Mouse (Mus musculus) left cerebral cortex, adult 2 months (tissue): ENCODE data around the gene Eml3. TPM values are rescaled to one million over a fixed set of nuclear protein-coding genes. Genes with fewer than 3 reads are reported as not detected.

ENCODE experiments used
- DNase-seq, 2 experiments: peaks; one replicate each; pipeline ENCODE4 v3.0.0; 2021 to 2022; ENCODE audit warnings: low spot score in 2 of 2, mixed read lengths in 1 of 2; ENCODE audit errors: extremely low spot score in 1 of 2
- H3K27ac ChIP-seq: fragments of 200-600 bp; 2 replicates; pipeline ENCODE4 v1.8.1; 2022
- H3K4me3 ChIP-seq: fragments of 200-600 bp; 2 replicates; pipeline ENCODE4 v1.8.1; 2022
- CTCF ChIP-seq: fragments of 200-600 bp; IDR thresholded peaks from 2 replicates; pipeline ENCODE4 v1.8.1; 2022; ENCODE audit warnings: antibody characterized with exemption, mild to moderate bottlenecking, moderate library complexity
- intact Hi-C: fragments of 180-260 bp; cut with DNase I; formaldehyde crosslinking; loops from one replicate; pipeline ENCODE4 v1.15.1; 2025
- total RNA-seq, 2 experiments: library from RNA; stranded (reverse); gene quantifications; 2 replicates each; pipeline ENCODE4 v1.2.3; 2021

The Eml3 gene
- total RNA-seq, 2 experiments from 2014 or later = 11.0 to 13.7 TPM

GRCm38 (mm10) chr19:8920073-8920736 is 9.1 kb upstream of the Eml3 start, which contains the start of gene B3gat3:
Gene B3gat3, plus strand, starts transcription at chr19:8920374.
- intact Hi-C loops = no loop called here
- Histone ChIP-seq H3K27ac (peak within 1 kb of the TSS; percentile 90), H3K4me3 (peak within 1 kb of the TSS; percentile 59)
- TF ChIP-seq CTCF = no peak
- peak; percentile 92 to 94 for DNase-seq

- Histone ChIP-seq H3K27ac (peak overlapping the region; percentile 90), H3K4me3 (peak overlapping the region; percentile 59)
- TF ChIP-seq CTCF = no peak
- intact Hi-C loops = no loop called here
- DNase-seq = no peak
Observed at GRCm38 (mm10) chr19:8920836-8921291, 8.5 kb upstream of the Eml3 start.

GRCm38 (mm10) chr19:8921741-8922140 is 7.6 kb upstream of the Eml3 start:
- Histone ChIP-seq H3K4me3 (no peak overlapping the region), H3K27ac (no peak overlapping the region)
- DNase-seq = no peak
- no peak for TF ChIP-seq CTCF
- intact Hi-C loops = no loop called here

GRCm38 (mm10) chr19:8926766-8927165 is 2.6 kb upstream of the Eml3 start:
- Histone ChIP-seq H3K4me3 (no peak overlapping the region), H3K27ac (peak overlapping the region; percentile 7; the same call in 1 of the 2 replicates)
- DNase-seq = no peak
- TF ChIP-seq CTCF = no peak
- intact Hi-C loops = no loop called here

GRCm38 (mm10) chr19:8927891-8928525 is 1.3 kb upstream of the Eml3 start:
- H3K4me3 ChIP-seq = no peak overlapping the region
- no peak for DNase-seq
- intact Hi-C loops = no loop called here
- no peak for TF ChIP-seq CTCF
- peak overlapping the region; percentile 73 for H3K27ac ChIP-seq

- intact Hi-C loops = no loop called here
- H3K27ac ChIP-seq = peak overlapping the region; percentile 73
- TF ChIP-seq CTCF = no peak
- H3K4me3 ChIP-seq = peak overlapping the region; percentile 49
- DNase-seq = no peak
Observed at GRCm38 (mm10) chr19:8928689-8929223, 596 bp upstream of the Eml3 start.

- TF ChIP-seq CTCF = no peak
- peak overlapping the region; percentile 73 for H3K27ac ChIP-seq
- DNase-seq = no peak
Observed at GRCm38 (mm10) chr19:8930117-8930516, 765 bp downstream of the Eml3 start.

GRCm38 (mm10) chr19:8930771-8931170 is 1.4 kb downstream of the Eml3 start:
- Histone ChIP-seq H3K4me3 (no peak overlapping the region), H3K27ac (no peak overlapping the region)
- no peak for DNase-seq
- TF ChIP-seq CTCF = no peak
- intact Hi-C loops = no loop called here

More at GRCm38 (mm10) chr19:8930117-8930516, 765 bp downstream of the Eml3 start:
- peak overlapping the region; percentile 49 for H3K4me3 ChIP-seq
- intact Hi-C loops = no loop called here

GRCm38 (mm10) chr19:8936736-8937135 is 7.4 kb downstream of the Eml3 start:
- Histone ChIP-seq H3K4me3 (no peak overlapping the region), H3K27ac (no peak overlapping the region)
- TF ChIP-seq CTCF = no peak
- intact Hi-C loops = no loop called here
- DNase-seq = no peak

- TF ChIP-seq CTCF = no peak
- intact Hi-C loops = loop anchor here (5.0 kb wide), 1 partner anchor 98 kb away; no protein-coding TSS in a partner anchor
- no peak overlapping the region for H3K27ac ChIP-seq
- H3K4me3 ChIP-seq = no peak overlapping the region
- no peak for DNase-seq
Observed at GRCm38 (mm10) chr19:8940526-8941133, 11.3 kb downstream of the Eml3 start.

GRCm38 (mm10) chr19:8941136-8941514 is 11.8 kb downstream of the Eml3 start:
- intact Hi-C loops = loop anchor here (5.0 kb wide), 1 partner anchor 99 kb away; no protein-coding TSS in a partner anchor
- DNase-seq = no peak
- Histone ChIP-seq H3K27ac (peak overlapping the region; percentile 7), H3K4me3 (peak overlapping the region; percentile 76)
- TF ChIP-seq CTCF = no peak
